Mouse (Mus musculus): ENCODE measurements at regions not wholly inside any gene's neighbourhood (a gene's known extent, or its start where the extent isn't known, plus 50 kb on each side); places are given as distances from the start of the nearest gene placed in this dataset.

GRCm38 (mm10) chr13:43967516-43967915, 182.9 kb downstream of the Cd83 start:
- DNase-seq (ENCODE audit: low spot score): no peak

- no peak for DNase-seq (ENCODE audit: low spot score)
Measured at GRCm38 (mm10) chr13:43972906-43973305, 188.3 kb downstream of the Cd83 start.

GRCm38 (mm10) chr13:43975281-43975680, 190.7 kb downstream of the Cd83 start:
- no peak for DNase-seq (ENCODE audit: low spot score)

GRCm38 (mm10) chr13:43975801-43976200, 191.2 kb downstream of the Cd83 start:
- no peak for DNase-seq (ENCODE audit: low spot score)

- no peak for DNase-seq (ENCODE audit: low spot score)
Measured at GRCm38 (mm10) chr13:43976676-43977075, 192.1 kb downstream of the Cd83 start.

- no peak for DNase-seq (ENCODE audit: low spot score)
Measured at GRCm38 (mm10) chr13:43987338-43987737, 202.8 kb downstream of the Cd83 start.

GRCm38 (mm10) chr13:43988421-43988820, 203.8 kb downstream of the Cd83 start:
- no peak for DNase-seq (ENCODE audit: low spot score)

GRCm38 (mm10) chr13:43990281-43991101, 205.9 kb downstream of the Cd83 start:
- DNase-seq (ENCODE audit: low spot score): peak; percentile 61

- no peak for DNase-seq (ENCODE audit: low spot score)
Measured at GRCm38 (mm10) chr13:43991774-43992173, 207.2 kb downstream of the Cd83 start.

GRCm38 (mm10) chr13:43992968-43993367, 208.4 kb downstream of the Cd83 start:
- no peak for DNase-seq (ENCODE audit: low spot score)

- no peak for DNase-seq (ENCODE audit: low spot score)
Measured at GRCm38 (mm10) chr13:43994361-43994760, 209.8 kb downstream of the Cd83 start.

- no peak for DNase-seq (ENCODE audit: low spot score)
Measured at GRCm38 (mm10) chr13:43995623-43996022, 211.0 kb downstream of the Cd83 start.

- no peak for DNase-seq (ENCODE audit: low spot score)
Measured at GRCm38 (mm10) chr13:44001861-44002545, 217.4 kb downstream of the Cd83 start.

GRCm38 (mm10) chr13:44012868-44013267, 228.3 kb downstream of the Cd83 start:
- DNase-seq (ENCODE audit: low spot score): no peak

- DNase-seq (ENCODE audit: low spot score): peak; percentile 73
Measured at GRCm38 (mm10) chr13:44018489-44019303, 234.1 kb downstream of the Cd83 start.

- no peak for DNase-seq (ENCODE audit: low spot score)
Measured at GRCm38 (mm10) chr13:44019304-44019583, 234.7 kb downstream of the Cd83 start.

- DNase-seq (ENCODE audit: low spot score): no peak
Measured at GRCm38 (mm10) chr13:44020851-44021250, 236.3 kb downstream of the Cd83 start.

GRCm38 (mm10) chr13:44022106-44022505, 237.5 kb downstream of the Cd83 start:
- no peak for DNase-seq (ENCODE audit: low spot score)

GRCm38 (mm10) chr13:44024612-44025011, 240.0 kb downstream of the Cd83 start:
- DNase-seq (ENCODE audit: low spot score): no peak

- DNase-seq (ENCODE audit: low spot score): no peak
Measured at GRCm38 (mm10) chr13:44026321-44027255, 242.0 kb downstream of the Cd83 start.

GRCm38 (mm10) chr13:44028081-44028480, 243.5 kb downstream of the Cd83 start:
- no peak for DNase-seq (ENCODE audit: low spot score)

GRCm38 (mm10) chr13:44030590-44030989, 246.0 kb downstream of the Cd83 start:
- no peak for DNase-seq (ENCODE audit: low spot score)

Data from embryo, embryonic 10 days (tissue).